Mouse (Mus musculus): ENCODE data around the gene Nap1l4. TPM values are rescaled to one million over a fixed set of nuclear protein-coding genes. Genes with fewer than 3 reads are reported as not detected.

Gene Nap1l4
- polyA plus RNA-seq, 1 experiment from 2014 or later: 179 TPM

DNA sequence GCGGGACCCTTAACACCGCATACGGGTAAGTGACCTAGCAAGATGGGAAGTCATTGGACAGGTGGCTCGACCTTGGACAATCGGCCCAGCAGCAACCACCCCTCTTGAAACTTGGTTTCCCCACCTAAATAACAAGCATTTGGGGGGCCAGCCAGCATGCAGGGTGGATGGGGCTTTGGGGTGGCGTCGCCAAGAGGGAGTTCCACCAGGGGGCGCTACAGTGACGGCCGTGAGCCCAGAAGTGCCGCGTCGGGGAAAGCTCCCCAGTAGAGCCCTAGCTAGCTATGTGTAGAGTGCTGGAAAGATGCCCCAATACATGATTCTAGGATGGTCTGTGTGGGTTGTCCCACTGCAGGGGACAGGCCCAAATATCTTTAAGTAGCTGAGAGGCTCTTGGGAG, 68.4 kb downstream of the Nap1l4 start:
- Histone ChIP-seq H3K27ac (ENCODE audit: low read depth, low read length) (no peak overlapping the region), H3K4me3 (ENCODE audit: low read depth, low read length) (no peak overlapping the region), H3K4me1 (ENCODE audit: control insufficient read depth, insufficient read depth, low read length) (no peaks in the 10 kb centered on the region), H3K9me3 (replicated peaks; ENCODE audit: control insufficient read depth, low read length) (no peaks in the 10 kb centered on the region), H3K36me3 (ENCODE audit: control insufficient read depth, insufficient read depth, low read length) (no peaks in the 10 kb centered on the region), H3K27me3 (replicated peaks; ENCODE audit: control insufficient read depth, insufficient read depth, low read length) (no peaks in the 10 kb centered on the region), H3K9ac (ENCODE audit: low read length) (no peak overlapping the region), H3K4me2 (ENCODE audit: low read length) (no peak overlapping the region)
- 47% methylated on average over 13 of the region's 13 CpGs for WGBS
- no peak for ATAC-seq
- DNase-seq (ENCODE audit: low spot score): no peak

DNA sequence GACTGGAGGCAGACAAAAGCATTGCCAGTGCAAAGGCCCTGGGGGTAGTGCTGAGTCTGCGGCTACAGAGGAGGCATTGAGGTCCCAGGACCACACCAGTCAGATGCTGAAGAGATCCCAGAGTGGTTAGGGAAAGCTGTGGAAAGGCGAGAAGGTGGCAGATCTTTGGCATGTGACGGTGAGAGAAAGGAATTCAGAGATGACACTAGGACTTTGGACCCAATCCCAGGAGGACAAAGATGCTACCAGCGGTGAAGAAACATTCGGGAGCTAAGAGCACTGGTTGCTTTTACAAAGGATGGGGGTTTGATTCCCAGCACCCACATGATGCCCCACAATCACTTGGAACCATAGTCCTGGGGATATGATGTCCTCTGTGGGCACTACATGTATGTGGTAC, 71.1 kb downstream of the Nap1l4 start:
- DNase-seq (ENCODE audit: low spot score) (no peak), ATAC-seq (no peak)
- H3K4me1 ChIP-seq (ENCODE audit: control insufficient read depth, insufficient read depth, low read length): no peaks in the 10 kb centered on the region
- no peak overlapping the region for H3K4me2 ChIP-seq (ENCODE audit: low read length)
- H3K27me3 ChIP-seq (replicated peaks; ENCODE audit: control insufficient read depth, insufficient read depth, low read length): no peaks in the 10 kb centered on the region
- H3K4me3 ChIP-seq (ENCODE audit: low read depth, low read length): no peak overlapping the region
- no peak overlapping the region for H3K27ac ChIP-seq (ENCODE audit: low read depth, low read length)
- no peak overlapping the region for H3K9ac ChIP-seq (ENCODE audit: low read length)
- no peaks in the 10 kb centered on the region for H3K9me3 ChIP-seq (replicated peaks; ENCODE audit: control insufficient read depth, low read length)
- WGBS: 89% methylated on average over 5 of the region's 5 CpGs
- no peaks in the 10 kb centered on the region for H3K36me3 ChIP-seq (ENCODE audit: control insufficient read depth, insufficient read depth, low read length)

DNA sequence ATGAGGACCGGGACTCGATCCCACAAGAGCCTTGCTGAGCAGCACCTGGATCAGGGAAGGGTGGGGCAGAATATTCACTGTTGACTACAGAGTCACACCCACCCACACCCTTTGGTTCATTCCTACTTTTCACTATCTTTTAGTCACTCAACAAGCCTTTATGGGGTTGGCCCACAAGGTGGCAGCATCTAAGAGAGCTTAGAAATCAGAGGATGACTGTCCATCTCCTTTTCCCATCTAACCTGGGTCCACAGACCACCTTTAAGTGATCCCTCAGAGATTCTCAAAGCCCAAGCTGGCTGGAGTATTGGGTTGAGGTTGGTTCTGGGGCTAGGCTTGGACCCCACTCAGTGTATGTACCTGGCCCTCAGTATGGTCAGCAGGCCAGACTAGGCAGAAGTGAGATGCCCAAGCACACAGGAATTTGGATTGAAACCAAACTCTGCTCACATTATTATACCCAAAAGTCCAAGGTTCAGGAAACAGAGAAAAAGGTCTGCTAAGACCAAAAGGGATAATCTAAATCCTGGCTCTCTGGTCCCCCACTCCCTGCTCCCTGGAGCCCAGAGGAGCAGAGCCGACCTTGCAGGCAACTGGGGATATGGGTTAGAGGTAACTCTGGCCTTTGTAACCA, 72.1 kb downstream of the Nap1l4 start:
- no peak overlapping the region for H3K9ac ChIP-seq (ENCODE audit: low read length)
- H3K9me3 ChIP-seq (replicated peaks; ENCODE audit: control insufficient read depth, low read length): no peaks in the 10 kb centered on the region
- H3K4me1 ChIP-seq (ENCODE audit: control insufficient read depth, insufficient read depth, low read length): no peaks in the 10 kb centered on the region
- H3K36me3 ChIP-seq (ENCODE audit: control insufficient read depth, insufficient read depth, low read length): no peaks in the 10 kb centered on the region
- no peak overlapping the region for H3K27ac ChIP-seq (ENCODE audit: low read depth, low read length)
- H3K4me2 ChIP-seq (ENCODE audit: low read length): no peak overlapping the region
- WGBS: 81% methylated on average over 3 of the region's 3 CpGs
- no peaks in the 10 kb centered on the region for H3K27me3 ChIP-seq (replicated peaks; ENCODE audit: control insufficient read depth, insufficient read depth, low read length)
- no peak for ATAC-seq
- H3K4me3 ChIP-seq (ENCODE audit: low read depth, low read length): no peak overlapping the region
- DNase-seq (ENCODE audit: low spot score): no peak

DNA sequence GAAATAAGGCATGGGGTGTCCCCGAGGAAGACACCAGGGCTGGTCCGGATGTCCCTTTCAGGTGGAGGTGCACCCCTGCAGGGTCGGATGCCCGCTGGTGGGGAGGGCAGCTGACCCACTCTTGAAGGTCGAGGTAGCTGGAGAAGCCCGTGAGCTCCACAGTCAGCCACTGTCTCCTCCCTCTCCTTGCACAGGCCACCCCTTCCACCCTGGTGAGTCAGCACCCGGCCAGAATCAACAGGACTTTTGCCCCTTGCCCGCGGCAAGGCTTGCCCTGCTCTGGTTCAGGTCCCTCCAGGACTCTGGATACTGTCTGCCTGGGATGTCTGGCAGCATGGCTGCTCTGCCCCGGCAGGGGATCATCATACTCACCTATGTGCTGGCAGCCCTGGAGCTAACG, 73.0 kb downstream of the Nap1l4 start:
- H3K9ac ChIP-seq (ENCODE audit: low read length): no peak overlapping the region
- no peaks in the 10 kb centered on the region for H3K4me1 ChIP-seq (ENCODE audit: control insufficient read depth, insufficient read depth, low read length)
- H3K9me3 ChIP-seq (replicated peaks; ENCODE audit: control insufficient read depth, low read length): no peaks in the 10 kb centered on the region
- 85% methylated on average over 11 of the region's 11 CpGs for WGBS
- no peak overlapping the region for H3K27ac ChIP-seq (ENCODE audit: low read depth, low read length)
- ATAC-seq (no peak), DNase-seq (ENCODE audit: low spot score) (no peak)
- no peak overlapping the region for H3K4me3 ChIP-seq (ENCODE audit: low read depth, low read length)
- H3K4me2 ChIP-seq (ENCODE audit: low read length): no peak overlapping the region
- no peaks in the 10 kb centered on the region for H3K27me3 ChIP-seq (replicated peaks; ENCODE audit: control insufficient read depth, insufficient read depth, low read length)
- no peaks in the 10 kb centered on the region for H3K36me3 ChIP-seq (ENCODE audit: control insufficient read depth, insufficient read depth, low read length)

DNA sequence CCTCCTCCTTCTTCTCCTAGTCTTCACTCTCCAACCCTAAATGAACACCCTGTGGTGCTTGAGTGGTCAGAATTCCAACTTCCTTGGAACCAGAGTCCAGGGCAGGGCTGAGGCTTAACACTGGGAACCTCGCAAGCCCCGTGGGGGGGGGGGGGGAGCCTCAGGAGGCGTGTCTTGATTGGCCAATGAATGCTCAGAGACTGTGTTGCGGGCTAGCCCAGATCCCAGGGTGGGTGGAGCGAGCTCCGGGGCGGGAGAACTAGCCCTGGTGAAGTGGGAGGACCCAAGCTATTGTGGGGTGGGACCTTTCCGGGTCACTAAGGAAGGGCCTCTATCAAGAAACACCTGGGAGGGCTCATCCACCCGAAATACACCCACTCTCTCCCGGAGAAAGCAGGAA, 74.1 kb downstream of the Nap1l4 start:
- Histone ChIP-seq H3K9me3 (replicated peaks; ENCODE audit: control insufficient read depth, low read length) (no peaks in the 10 kb centered on the region), H3K27me3 (replicated peaks; ENCODE audit: control insufficient read depth, insufficient read depth, low read length) (no peaks in the 10 kb centered on the region), H3K4me3 (ENCODE audit: low read depth, low read length) (no peak overlapping the region), H3K4me1 (ENCODE audit: control insufficient read depth, insufficient read depth, low read length) (no peaks in the 10 kb centered on the region), H3K27ac (ENCODE audit: low read depth, low read length) (no peak overlapping the region), H3K36me3 (ENCODE audit: control insufficient read depth, insufficient read depth, low read length) (no peaks in the 10 kb centered on the region), H3K4me2 (ENCODE audit: low read length) (no peak overlapping the region), H3K9ac (ENCODE audit: low read length) (no peak overlapping the region)
- 40% methylated on average over 10 of the region's 10 CpGs for WGBS
- ATAC-seq (no peak), DNase-seq (ENCODE audit: low spot score) (no peak)

DNA sequence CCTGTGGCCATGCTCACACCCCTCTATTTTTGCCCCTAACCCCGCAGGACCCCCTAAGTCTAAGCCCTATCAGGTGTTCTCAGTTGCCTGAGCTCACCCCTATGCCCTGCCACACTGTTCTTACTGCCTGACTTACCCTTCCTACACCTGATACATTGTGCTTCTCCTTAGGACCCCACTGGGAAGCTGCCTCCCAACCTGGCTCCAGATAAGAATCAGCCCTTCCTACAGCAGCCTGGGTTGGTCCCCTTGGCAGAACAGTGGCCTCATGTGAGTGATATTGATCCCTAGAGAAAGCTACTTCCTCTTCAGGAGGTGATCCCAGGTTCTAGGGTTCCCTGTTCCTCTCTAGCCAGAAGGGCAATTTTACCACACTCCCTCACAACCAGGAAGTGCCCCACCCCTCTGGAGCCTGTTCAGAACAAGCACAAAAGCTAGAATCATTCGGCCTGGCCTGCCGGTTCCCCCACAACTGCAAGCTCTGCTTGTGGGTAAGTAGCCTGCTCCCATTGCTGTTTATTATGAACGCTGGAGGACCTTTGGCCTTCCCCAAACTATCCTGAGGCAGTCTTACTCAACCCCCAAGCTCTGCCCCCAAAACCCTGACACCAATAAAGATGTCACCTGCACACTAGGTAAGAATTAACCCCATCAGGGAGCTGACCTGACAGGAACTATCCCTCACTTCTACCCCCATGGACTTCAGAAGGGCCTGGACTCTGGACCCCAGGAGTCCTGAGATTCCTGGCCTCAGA, 75.4 kb downstream of the Nap1l4 start, which contains the start of gene Slc22a18:
Slc22a18 (plus strand) TSS at position 390 of the 755 bp plus-strand sequence.
- H3K4me2 ChIP-seq (ENCODE audit: low read length): no peak within 1 kb of the TSS
- no peak within 1 kb of the TSS for H3K9ac ChIP-seq (ENCODE audit: low read length)
- no peaks in the 10 kb centered on the region for H3K4me1 ChIP-seq (ENCODE audit: control insufficient read depth, insufficient read depth, low read length)
- ATAC-seq (no peak), DNase-seq (ENCODE audit: low spot score) (no peak)
- no peak within 1 kb of the TSS for H3K4me3 ChIP-seq (ENCODE audit: low read depth, low read length)
- no peaks in the 10 kb centered on the region for H3K9me3 ChIP-seq (replicated peaks; ENCODE audit: control insufficient read depth, low read length)
- H3K27me3 ChIP-seq (replicated peaks; ENCODE audit: control insufficient read depth, insufficient read depth, low read length): 0 out of 2 replicates have a peak, but pooled peaks cover 4% of the 10 kb centered on the region
- no peaks in the 10 kb centered on the region for H3K36me3 ChIP-seq (ENCODE audit: control insufficient read depth, insufficient read depth, low read length)
- 45% methylated on average over 4 of the region's 4 CpGs for WGBS
- H3K27ac ChIP-seq (ENCODE audit: low read depth, low read length): no peak within 1 kb of the TSS

DNA sequence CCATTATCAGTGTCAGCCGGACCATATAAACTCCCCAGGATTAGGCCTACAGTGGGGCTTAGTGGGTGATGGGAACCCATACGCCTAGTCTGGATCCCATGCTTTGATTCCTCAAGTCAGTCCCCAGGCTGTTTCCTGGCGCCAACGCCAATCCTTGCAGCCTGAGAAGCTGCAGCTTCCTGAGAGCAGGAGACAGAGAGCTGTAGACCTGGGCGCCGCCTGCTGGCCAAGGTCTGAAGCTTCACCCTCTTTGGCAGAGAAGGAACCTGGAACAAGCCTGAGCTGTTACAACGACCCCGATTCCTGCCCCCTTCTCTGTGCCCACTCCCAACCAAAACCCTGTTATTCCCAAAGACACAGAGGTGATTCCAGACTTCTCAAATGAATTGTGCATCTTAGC, 79.0 kb downstream of the Nap1l4 start:
- Histone ChIP-seq H3K9ac (ENCODE audit: low read length) (no peak overlapping the region), H3K9me3 (replicated peaks; ENCODE audit: control insufficient read depth, low read length) (no peaks in the 10 kb centered on the region), H3K4me2 (ENCODE audit: low read length) (no peak overlapping the region), H3K27ac (ENCODE audit: low read depth, low read length) (no peak overlapping the region), H3K4me1 (ENCODE audit: control insufficient read depth, insufficient read depth, low read length) (peaks cover 8% of the 10 kb centered on the region), H3K36me3 (ENCODE audit: control insufficient read depth, insufficient read depth, low read length) (no peaks in the 10 kb centered on the region), H3K27me3 (replicated peaks; ENCODE audit: control insufficient read depth, insufficient read depth, low read length) (peaks cover 11% of the 10 kb centered on the region; the same call in 1 of the 2 replicates), H3K4me3 (ENCODE audit: low read depth, low read length) (no peak overlapping the region)
- peak; percentile 88 for DNase-seq (ENCODE audit: low spot score)
- peak; percentile 63 for ATAC-seq
- 18% methylated on average over 8 of the region's 8 CpGs for WGBS

DNA sequence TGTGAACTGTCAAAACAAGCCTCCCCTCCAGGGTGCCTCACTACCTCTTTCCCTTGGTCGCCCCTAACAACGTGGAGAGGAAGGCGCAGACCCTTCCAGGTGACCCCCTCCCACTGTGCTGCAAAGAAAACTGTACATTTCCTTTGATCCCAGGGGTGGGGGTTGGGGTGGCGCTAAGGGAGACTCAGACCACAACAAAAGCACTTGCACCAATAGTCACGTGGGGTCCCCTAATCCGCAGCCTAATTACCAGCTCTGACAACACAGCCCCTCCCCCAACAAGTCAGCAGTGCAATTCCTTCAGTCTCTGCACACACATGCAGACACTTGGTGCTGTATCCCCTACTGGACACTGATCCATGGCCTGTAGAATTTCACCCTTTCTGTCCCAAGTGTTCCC, 81.2 kb downstream of the Nap1l4 start:
- WGBS: 0% methylated on average over 6 of the region's 6 CpGs
- H3K36me3 ChIP-seq (ENCODE audit: control insufficient read depth, insufficient read depth, low read length): no peaks in the 10 kb centered on the region
- peak; percentile 3; the same call in 1 of the 2 replicates for ATAC-seq
- H3K4me3 ChIP-seq (ENCODE audit: low read depth, low read length): no peak overlapping the region
- no peak overlapping the region for H3K4me2 ChIP-seq (ENCODE audit: low read length)
- H3K9ac ChIP-seq (ENCODE audit: low read length): no peak overlapping the region
- H3K27ac ChIP-seq (ENCODE audit: low read depth, low read length): no peak overlapping the region
- H3K4me1 ChIP-seq (ENCODE audit: control insufficient read depth, insufficient read depth, low read length): peaks cover 10% of the 10 kb centered on the region
- peak; percentile 57 for DNase-seq (ENCODE audit: low spot score)
- no peaks in the 10 kb centered on the region for H3K9me3 ChIP-seq (replicated peaks; ENCODE audit: control insufficient read depth, low read length)
- H3K27me3 ChIP-seq (replicated peaks; ENCODE audit: control insufficient read depth, insufficient read depth, low read length): peaks cover 11% of the 10 kb centered on the region; the same call in 1 of the 2 replicates

DNA sequence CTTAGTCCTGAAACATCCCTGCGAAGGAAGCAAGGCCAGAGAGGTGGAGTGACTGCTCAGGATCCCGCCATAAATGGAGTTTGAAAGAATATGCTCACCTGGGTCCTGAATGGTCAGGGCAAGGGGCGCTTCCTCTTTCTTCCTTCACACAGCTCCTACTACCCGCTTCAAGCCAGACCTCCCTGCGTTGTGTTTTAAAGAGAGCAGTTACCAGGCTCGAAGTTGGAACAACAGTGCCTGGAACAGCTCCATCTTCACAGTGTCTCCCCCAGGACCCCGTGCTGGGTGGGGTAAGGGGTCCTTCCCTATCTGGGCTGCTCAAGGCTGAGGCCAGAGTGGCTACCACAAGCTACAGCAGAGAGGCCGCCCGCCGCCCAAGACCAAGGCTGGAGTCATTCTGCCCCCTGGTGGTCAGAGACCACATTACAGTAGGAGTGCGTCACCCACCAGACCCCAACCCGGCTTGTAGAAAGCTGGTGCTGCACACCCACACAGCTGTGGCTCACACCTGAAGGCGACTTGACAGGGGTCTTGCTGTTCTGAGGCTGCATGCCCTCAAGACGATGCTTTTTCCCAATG, 82.7 kb downstream of the Nap1l4 start:
- no peak overlapping the region for H3K9ac ChIP-seq (ENCODE audit: low read length)
- no peak overlapping the region for H3K4me2 ChIP-seq (ENCODE audit: low read length)
- peaks cover 10% of the 10 kb centered on the region for H3K4me1 ChIP-seq (ENCODE audit: control insufficient read depth, insufficient read depth, low read length)
- no peaks in the 10 kb centered on the region for H3K36me3 ChIP-seq (ENCODE audit: control insufficient read depth, insufficient read depth, low read length)
- H3K9me3 ChIP-seq (replicated peaks; ENCODE audit: control insufficient read depth, low read length): no peaks in the 10 kb centered on the region
- WGBS: 34% methylated on average over 14 of the region's 14 CpGs
- peaks cover 11% of the 10 kb centered on the region; the same call in 1 of the 2 replicates for H3K27me3 ChIP-seq (replicated peaks; ENCODE audit: control insufficient read depth, insufficient read depth, low read length)
- H3K4me3 ChIP-seq (ENCODE audit: low read depth, low read length): no peak overlapping the region
- DNase-seq (ENCODE audit: low spot score): peak; percentile 81
- ATAC-seq: peak; percentile 38
- H3K27ac ChIP-seq (ENCODE audit: low read depth, low read length): no peak overlapping the region
